Mouse (Mus musculus) kidney, embryonic 14.5 days (tissue): ENCODE data around the gene Rgs4. TPM values are rescaled to one million over a fixed set of nuclear protein-coding genes. Genes with fewer than 3 reads are reported as not detected.

Experiments
- ATAC-seq: fragments of 200-750 bp; cut with Nextera tagmentation; 2 replicates; pipeline ENCODE4 v1.8.0; 2017; ENCODE audit warnings: moderate number of reproducible peaks, mild to moderate bottlenecking, moderate TSS enrichment, moderate library complexity; ENCODE audit not compliant: low FRiP score, low TSS enrichment
- H3K27ac ChIP-seq: fragments of 300-500 bp; sonication (generic); 2 replicates; pipeline ENCODE4 v1.5.1; 2014; ENCODE audit warnings: low read depth, mild to moderate bottlenecking, low read length, moderate library complexity, mixed read lengths
- H3K27me3 ChIP-seq: fragments of 300-500 bp; sonication (generic); 2 replicates; pipeline ENCODE4 v1.6.1; 2014; ENCODE audit warnings: mild to moderate bottlenecking, low read length; ENCODE audit not compliant: control insufficient read depth, insufficient read depth
- H3K36me3 ChIP-seq: fragments of 300-500 bp; sonication (generic); 2 replicates; pipeline ENCODE4 v1.6.1; 2014; ENCODE audit warnings: low read length, mixed read lengths; ENCODE audit not compliant: control insufficient read depth, insufficient read depth
- H3K4me1 ChIP-seq: fragments of 300-500 bp; sonication (generic); 2 replicates; pipeline ENCODE4 v1.6.1; 2014; ENCODE audit warnings: low read length, mixed read lengths; ENCODE audit not compliant: control insufficient read depth, insufficient read depth
- H3K4me2 ChIP-seq: fragments of 300-500 bp; sonication (generic); replicated peaks from 2 replicates; pipeline ENCODE4 v1.6.1; 2014; ENCODE audit warnings: low read depth, mild to moderate bottlenecking, low read length
- H3K4me3 ChIP-seq: fragments of 300-500 bp; sonication (generic); 2 replicates; pipeline ENCODE4 v1.5.1; 2014; ENCODE audit warnings: mild to moderate bottlenecking, low read length
- H3K9ac ChIP-seq: fragments of 300-500 bp; sonication (generic); 2 replicates; pipeline ENCODE4 v1.6.1; 2014; ENCODE audit warnings: low read depth, mild to moderate bottlenecking, low read length, moderate library complexity
- H3K9me3 ChIP-seq: fragments of 300-500 bp; sonication (generic); 2 replicates; pipeline ENCODE4 v1.6.1; 2016; ENCODE audit warnings: low read length; ENCODE audit not compliant: control insufficient read depth
- WGBS: fragments of 180-500 bp; shearing (Covaris S2); extraction: QIAGEN DNeasy Blood & Tissue Kit; methylation state at CpG from one replicate; pipeline ENCODE4 v1.1.7; 2014; 5-methylcytosine and 5-hydroxymethylcytosine counted together
- polyA plus RNA-seq: library from polyadenylated mRNA; unstranded; fragments of >200 nt; fragmentation: Nextera tagmentation; extraction: Ambion mirVana; gene quantifications from 2 replicates; pipeline ENCODE4 v1.2.1, GENCODE M21; 2014

The Rgs4 gene
- polyA plus RNA-seq, 1 experiment from 2014 or later, result 0.76 TPM

- H3K27ac ChIP-seq, result no peak overlapping the region
- no peak for ATAC-seq
- WGBS, result 49% methylated on average over 5 of the region's 5 CpGs
- no peak overlapping the region for H3K4me3 ChIP-seq
- H3K9me3 ChIP-seq, result no peaks in the 10 kb centered on the region
- H3K4me1 ChIP-seq, result peaks cover 4% of the 10 kb centered on the region; the same call in 1 of the 2 replicates
- H3K27me3 ChIP-seq, result peaks cover 19% of the 10 kb centered on the region; the same call in 1 of the 2 replicates
- no peak overlapping the region for H3K9ac ChIP-seq
- H3K4me2 ChIP-seq, result no peak overlapping the region
- no peaks in the 10 kb centered on the region for H3K36me3 ChIP-seq
These were observed 997 bp upstream of the Rgs4 start for GRCm38 (mm10) chr1:169748439-169748838.

GRCm38 (mm10) chr1:169747902-169748301 is 460 bp upstream of the Rgs4 start:
- 45% methylated on average over 6 of the region's 6 CpGs for WGBS
- Histone ChIP-seq H3K9ac (no peak overlapping the region), H3K27ac (no peak overlapping the region), H3K4me3 (peak overlapping the region; percentile 30), H3K27me3 (peaks cover 19% of the 10 kb centered on the region; the same call in 1 of the 2 replicates), H3K9me3 (no peaks in the 10 kb centered on the region), H3K36me3 (no peaks in the 10 kb centered on the region), H3K4me1 (peaks cover 4% of the 10 kb centered on the region; the same call in 1 of the 2 replicates), H3K4me2 (peak overlapping the region; percentile 48)
- no peak for ATAC-seq

- WGBS, result 86% methylated on average over 5 of the region's 5 CpGs
- H3K4me2 ChIP-seq, result no peak overlapping the region
- ATAC-seq, result no peak
- no peak overlapping the region for H3K9ac ChIP-seq
- no peaks in the 10 kb centered on the region for H3K9me3 ChIP-seq
- no peaks in the 10 kb centered on the region for H3K4me1 ChIP-seq
- H3K27me3 ChIP-seq, result no peaks in the 10 kb centered on the region
- H3K27ac ChIP-seq, result no peak overlapping the region
- no peaks in the 10 kb centered on the region for H3K36me3 ChIP-seq
- no peak overlapping the region for H3K4me3 ChIP-seq
These were observed 6.3 kb downstream of the Rgs4 start for GRCm38 (mm10) chr1:169741147-169741546.

- H3K9me3 ChIP-seq, result no peaks in the 10 kb centered on the region
- H3K4me3 ChIP-seq, result no peak overlapping the region
- H3K36me3 ChIP-seq, result no peaks in the 10 kb centered on the region
- no peak overlapping the region for H3K9ac ChIP-seq
- H3K4me1 ChIP-seq, result no peaks in the 10 kb centered on the region
- H3K27ac ChIP-seq, result no peak overlapping the region
- ATAC-seq, result no peak
- H3K4me2 ChIP-seq, result no peak overlapping the region
- 80% methylated on average over 6 of the region's 6 CpGs for WGBS
- no peaks in the 10 kb centered on the region for H3K27me3 ChIP-seq
These were observed 10.2 kb downstream of the Rgs4 start for GRCm38 (mm10) chr1:169737231-169737630.

GRCm38 (mm10) chr1:169736139-169736538 is 11.3 kb downstream of the Rgs4 start:
- no peaks in the 10 kb centered on the region for H3K36me3 ChIP-seq
- 72% methylated on average over 6 of the region's 6 CpGs for WGBS
- no peak overlapping the region for H3K4me3 ChIP-seq
- H3K27ac ChIP-seq, result no peak overlapping the region
- ATAC-seq, result no peak
- no peaks in the 10 kb centered on the region for H3K9me3 ChIP-seq
- H3K4me2 ChIP-seq, result no peak overlapping the region
- H3K27me3 ChIP-seq, result no peaks in the 10 kb centered on the region
- H3K4me1 ChIP-seq, result no peaks in the 10 kb centered on the region
- no peak overlapping the region for H3K9ac ChIP-seq

- ATAC-seq, result no peak
- H3K4me2 ChIP-seq, result no peak overlapping the region
These were observed 16.8 kb downstream of the Rgs4 start for GRCm38 (mm10) chr1:169730599-169731100.

GRCm38 (mm10) chr1:169726319-169726718 is 21.1 kb downstream of the Rgs4 start:
- no peak for ATAC-seq

More at GRCm38 (mm10) chr1:169730599-169731100, 16.8 kb downstream of the Rgs4 start:
- Histone ChIP-seq H3K4me3 (no peak overlapping the region), H3K9me3 (no peaks in the 10 kb centered on the region), H3K4me1 (no peaks in the 10 kb centered on the region), H3K36me3 (no peaks in the 10 kb centered on the region), H3K27ac (no peak overlapping the region), H3K9ac (no peak overlapping the region), H3K27me3 (no peaks in the 10 kb centered on the region)
- 71% methylated on average over 7 of the region's 7 CpGs for WGBS

GRCm38 (mm10) chr1:169721836-169722235 is 25.6 kb downstream of the Rgs4 start:
- H3K27me3 ChIP-seq, result no peaks in the 10 kb centered on the region
- no peaks in the 10 kb centered on the region for H3K9me3 ChIP-seq
- no peak overlapping the region for H3K9ac ChIP-seq
- H3K27ac ChIP-seq, result no peak overlapping the region
- no peak for ATAC-seq
- no peaks in the 10 kb centered on the region for H3K4me1 ChIP-seq
- H3K36me3 ChIP-seq, result no peaks in the 10 kb centered on the region
- no peak overlapping the region for H3K4me3 ChIP-seq
- WGBS, result 89% methylated on average over 2 of the region's 2 CpGs
- no peak overlapping the region for H3K4me2 ChIP-seq

More at GRCm38 (mm10) chr1:169726319-169726718, 21.1 kb downstream of the Rgs4 start:
- H3K36me3 ChIP-seq, result no peaks in the 10 kb centered on the region
- no peak overlapping the region for H3K27ac ChIP-seq
- no peaks in the 10 kb centered on the region for H3K4me1 ChIP-seq
- no peak overlapping the region for H3K4me3 ChIP-seq
- H3K4me2 ChIP-seq, result no peak overlapping the region
- WGBS, result 68% methylated on average over 3 of the region's 3 CpGs
- no peaks in the 10 kb centered on the region for H3K9me3 ChIP-seq
- no peak overlapping the region for H3K9ac ChIP-seq
- H3K27me3 ChIP-seq, result no peaks in the 10 kb centered on the region

- H3K4me2 ChIP-seq, result no peak overlapping the region
- H3K4me3 ChIP-seq, result no peak overlapping the region
- no peaks in the 10 kb centered on the region for H3K36me3 ChIP-seq
- no peak overlapping the region for H3K9ac ChIP-seq
- no peak for ATAC-seq
- 87% methylated on average over 4 of the region's 4 CpGs for WGBS
- H3K4me1 ChIP-seq, result no peaks in the 10 kb centered on the region
- H3K27ac ChIP-seq, result no peak overlapping the region
- no peaks in the 10 kb centered on the region for H3K27me3 ChIP-seq
- no peaks in the 10 kb centered on the region for H3K9me3 ChIP-seq
These were observed 42.9 kb downstream of the Rgs4 start for GRCm38 (mm10) chr1:169704395-169705087.
